Mouse (Mus musculus) mouse trophoblast stem cell (cell line): ENCODE data around the gene Hist1h3i.

Source experiments
- in situ Hi-C, 2 experiments: fragments of 300-500 bp; cut with MseI, MboI; formaldehyde crosslinking; loops; 2 replicates in 1 of 2; 3 replicates in 1 of 2; pipeline ENCODE4 v1.15.1; 2025

Hist1h3i gene

DNA sequence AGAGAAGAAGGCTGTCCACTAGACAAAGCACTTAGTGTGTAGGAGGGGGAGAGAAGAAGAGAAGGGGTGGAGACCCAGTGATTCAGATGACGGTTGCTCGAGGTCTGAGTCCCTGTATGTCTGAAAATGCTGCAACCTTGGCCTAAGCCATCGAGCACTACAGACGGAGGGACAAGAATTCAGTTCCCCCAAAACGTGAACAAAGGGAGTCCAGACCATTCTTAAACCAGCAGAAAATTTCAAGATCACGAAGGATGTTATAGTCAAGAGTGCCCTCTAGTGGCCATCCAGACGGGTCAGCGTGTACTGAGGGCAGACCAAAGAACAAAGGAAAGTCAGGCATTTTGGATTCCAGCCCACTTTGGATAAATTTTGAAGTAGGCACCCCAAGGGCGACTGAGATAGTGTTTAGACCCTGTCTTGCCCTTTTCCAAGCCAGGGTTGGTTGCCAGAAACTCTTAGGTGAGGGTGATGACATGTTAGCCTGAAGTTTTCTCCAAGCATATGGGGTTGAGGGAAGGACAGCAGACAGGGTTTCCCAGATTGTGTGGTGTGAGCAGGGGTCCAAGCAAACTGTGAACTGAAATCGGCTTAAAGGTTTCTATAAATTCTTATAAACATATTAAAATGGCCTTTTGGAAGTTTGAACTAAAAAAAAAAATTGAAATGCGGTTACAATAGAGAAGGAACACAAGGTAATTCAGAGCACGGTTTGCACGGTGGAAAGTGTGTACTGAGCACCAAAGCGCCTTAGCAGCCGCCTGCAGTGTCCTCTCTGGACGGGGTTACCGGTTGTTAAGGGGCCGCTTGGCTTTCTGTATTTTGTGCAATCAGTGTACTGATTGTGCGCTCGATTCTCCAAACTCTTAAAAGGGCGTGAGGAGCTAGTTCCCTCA, 48.9 kb downstream of the Hist1h3i start:
- in situ Hi-C loops = no loop called here

DNA sequence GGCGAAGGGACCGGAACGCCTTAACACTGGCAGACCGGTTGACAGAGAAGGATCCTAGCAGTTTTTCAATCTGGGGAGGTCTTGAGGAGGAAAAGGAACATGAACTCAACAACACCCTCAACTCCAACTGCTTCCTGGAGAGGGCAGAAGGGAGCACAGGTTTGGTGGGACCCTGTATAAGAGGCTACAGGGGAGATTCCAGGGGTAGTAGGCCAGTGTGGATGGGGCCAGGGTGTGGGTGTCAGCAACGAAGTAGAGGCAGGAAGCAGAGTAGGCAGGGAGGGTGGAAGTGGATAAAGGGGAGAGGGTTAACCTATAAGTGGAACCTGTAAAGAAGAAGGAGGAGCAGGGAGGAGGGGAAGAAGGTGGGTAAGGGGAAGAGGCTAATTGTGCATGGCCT, 49.7 kb downstream of the Hist1h3i start:
- in situ Hi-C loops = no loop called here
